Mouse (Mus musculus) adrenal gland, adult 18-20 months (tissue): ENCODE results near the gene Zfp937. TPM values are rescaled to one million over a fixed set of nuclear protein-coding genes. Genes with fewer than 3 reads are reported as not detected.
"Not testable (repeated sequence)": the region's sequence is repeated elsewhere in the genome, so short reads cannot be mapped to it uniquely, and the experiment has no call there.

Experiments used
- DNase-seq, 2 experiments: peaks; one replicate each; pipeline ENCODE4 v3.0.0; 2021 to 2022; ENCODE audit warnings: low spot score in 2 of 2
- long read RNA-seq, 2 experiments: library from polyadenylated mRNA; stranded (forward); transcript quantifications; one replicate each; pipeline ENCODE4 v2.0.0; 2021
- total RNA-seq, 2 experiments: library from RNA; stranded (reverse); gene quantifications; 1 replicate in 1 of 2; 2 replicates in 1 of 2; pipeline ENCODE4 v1.2.3; 2021

Gene Zfp937
- 1 to 10 TPM; 4.5 to 5.5 TPM for total RNA-seq
- long read RNA-seq, experiment 1, partial matches to known transcripts, result 0 of 1 reads
- long read RNA-seq, experiment 1, other reads (novel, unspliced or antisense), result 1 of 1 reads
- long read RNA-seq, experiment 2, partial matches to known transcripts, result 1 of 6 reads
- long read RNA-seq, experiment 2, other reads (novel, unspliced or antisense), result 2 of 6 reads

DNA sequence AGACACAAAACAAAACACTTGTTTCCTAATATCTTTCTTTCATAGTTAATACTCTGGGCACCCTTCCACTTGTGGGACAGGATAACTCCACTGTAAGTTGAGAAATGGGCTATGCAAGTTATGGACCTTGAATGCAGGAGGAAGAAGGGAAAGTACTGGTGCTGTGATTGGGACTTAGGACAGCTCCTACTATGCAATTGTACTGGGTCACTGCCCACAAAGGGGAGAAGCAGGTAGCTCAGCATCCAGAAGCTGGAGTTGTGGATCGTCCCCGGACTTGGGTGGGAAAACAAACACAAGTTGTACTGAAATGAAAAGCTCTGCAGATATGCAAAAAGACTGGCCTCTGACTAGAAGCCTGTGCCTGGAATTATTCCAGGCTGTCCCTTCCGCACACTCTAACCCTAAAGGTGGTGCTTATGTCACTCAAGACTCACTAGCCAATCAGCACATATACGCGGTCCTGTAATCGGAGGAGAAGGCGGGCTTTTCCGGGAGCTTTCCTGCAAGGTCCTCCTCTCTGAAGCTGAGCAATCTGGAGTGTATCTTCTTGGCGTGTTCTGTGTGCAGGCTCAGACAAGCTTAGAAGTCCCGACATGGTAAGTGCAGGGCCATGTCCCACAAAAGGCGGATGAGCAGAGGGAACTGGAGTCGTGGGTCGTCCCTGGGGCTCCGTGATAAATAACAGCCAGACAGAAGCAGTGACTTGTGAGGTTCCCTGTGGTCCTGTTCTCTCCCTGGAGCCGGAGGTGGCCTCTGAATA lies at the start of gene Zfp937:
TSS of gene Zfp937 (plus strand) at position 474 of the 763 bp plus-strand sequence.
- peak; percentile 48 to 58 for DNase-seq

DNA sequence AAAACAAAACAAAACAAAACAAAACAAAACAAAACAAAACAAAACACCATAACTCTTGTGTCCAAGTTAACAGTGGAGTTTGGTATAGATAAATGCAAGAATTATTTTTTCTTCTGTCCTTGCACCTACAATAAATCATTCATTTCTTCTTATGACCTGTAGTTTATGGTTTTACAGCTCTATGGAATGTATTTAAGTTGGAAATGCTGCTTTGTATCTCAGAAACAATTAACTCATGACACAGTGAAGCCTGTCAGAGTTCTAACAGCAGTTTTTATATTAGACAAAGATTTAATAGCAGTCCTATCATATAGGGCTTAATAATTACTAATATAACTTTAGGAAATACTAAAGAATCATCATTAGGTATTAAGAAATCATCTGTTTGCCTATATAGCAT lies 44.0 kb upstream of the Zfp937 start:
- DNase-seq, result no peak

DNA sequence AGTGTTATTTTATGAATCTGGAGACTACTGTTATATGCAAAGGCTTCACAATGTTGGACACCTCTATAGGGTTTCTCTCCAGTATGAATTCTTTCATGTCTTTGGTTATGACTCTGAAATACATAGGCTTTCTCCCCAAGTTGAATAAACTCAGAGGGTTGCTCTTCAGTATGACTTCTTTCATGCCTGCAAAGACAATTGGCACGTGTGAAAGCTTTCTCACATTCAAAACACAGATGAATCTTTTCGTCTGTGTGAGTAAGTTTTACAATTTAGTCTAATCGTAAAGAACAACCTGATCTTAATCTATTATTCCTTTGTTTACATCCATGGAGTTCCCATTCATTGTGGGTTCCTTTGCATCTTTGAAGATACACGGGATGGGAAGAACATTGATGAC lies 38.3 kb upstream of the Zfp937 start, which contains the start of gene Gm10770:
TSS of gene Gm10770 (minus strand) at position 101 of the 400 bp plus-strand sequence.
- not testable (repeated sequence) for DNase-seq

GRCm38 (mm10) chr2:150181046-150181445 lies 36.8 kb upstream of the Zfp937 start:
- not testable (repeated sequence) for DNase-seq

DNA sequence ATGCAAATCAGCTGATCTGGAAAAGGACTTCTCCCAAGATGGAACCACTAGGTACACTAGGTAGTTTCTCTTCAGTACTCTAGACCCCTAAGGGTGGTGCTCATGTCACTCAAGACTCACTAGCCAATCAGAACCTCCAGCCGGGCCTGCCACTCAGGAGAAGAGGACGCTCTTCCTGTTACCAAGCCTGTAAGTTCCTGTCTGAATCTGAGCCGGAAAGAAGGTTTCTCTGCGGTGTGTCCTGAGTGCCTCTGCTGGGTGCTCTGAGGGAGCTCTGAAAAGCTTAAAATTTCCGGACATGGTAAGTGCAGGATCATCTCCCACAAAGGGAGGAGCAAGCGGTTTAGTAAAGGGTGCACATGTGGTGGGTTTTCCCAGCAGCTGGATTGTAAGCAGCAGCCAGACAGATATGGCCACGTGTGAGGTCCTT lies 36.3 kb upstream of the Zfp937 start, which contains the start of gene Gm14139:
TSS of gene Gm14139 (plus strand) at position 186 of the 430 bp plus-strand sequence.
- not testable (repeated sequence) for DNase-seq

GRCm38 (mm10) chr2:150218363-150218725 lies 471 bp downstream of the Zfp937 start:
- not testable (repeated sequence) for DNase-seq

DNA sequence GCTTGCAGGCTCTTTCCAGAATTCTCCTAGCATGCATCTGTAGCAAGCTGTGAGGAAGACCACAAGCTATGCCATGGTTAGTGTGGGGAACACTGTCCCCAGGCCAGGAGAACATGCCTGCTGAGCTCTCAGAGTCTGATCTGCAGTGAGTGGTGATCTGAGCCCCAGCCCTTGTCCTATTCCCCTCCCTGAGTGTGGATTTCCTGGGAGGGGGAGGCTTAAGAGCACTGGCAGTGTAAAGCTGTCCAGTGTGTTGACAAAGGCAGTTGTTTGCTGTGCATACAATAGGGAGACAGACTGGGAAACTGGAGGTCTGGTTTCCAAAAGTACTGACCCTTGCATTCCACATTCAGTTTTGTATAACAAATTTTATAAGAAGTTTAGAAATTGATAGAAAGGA lies 5.4 kb downstream of the Zfp937 start:
- not testable (repeated sequence) for DNase-seq

GRCm38 (mm10) chr2:150243211-150243610 lies 25.3 kb downstream of the Zfp937 start:
- DNase-seq, result no peak

GRCm38 (mm10) chr2:150255491-150255890 lies 37.6 kb downstream of the Zfp937 start, which contains the start of gene Gm21994:
Gene Gm21994 (minus strand): TSS chr2:150255591.
- not testable (repeated sequence) for DNase-seq

GRCm38 (mm10) chr2:150256861-150257260 lies 39.0 kb downstream of the Zfp937 start:
- DNase-seq, result not testable (repeated sequence)

DNA sequence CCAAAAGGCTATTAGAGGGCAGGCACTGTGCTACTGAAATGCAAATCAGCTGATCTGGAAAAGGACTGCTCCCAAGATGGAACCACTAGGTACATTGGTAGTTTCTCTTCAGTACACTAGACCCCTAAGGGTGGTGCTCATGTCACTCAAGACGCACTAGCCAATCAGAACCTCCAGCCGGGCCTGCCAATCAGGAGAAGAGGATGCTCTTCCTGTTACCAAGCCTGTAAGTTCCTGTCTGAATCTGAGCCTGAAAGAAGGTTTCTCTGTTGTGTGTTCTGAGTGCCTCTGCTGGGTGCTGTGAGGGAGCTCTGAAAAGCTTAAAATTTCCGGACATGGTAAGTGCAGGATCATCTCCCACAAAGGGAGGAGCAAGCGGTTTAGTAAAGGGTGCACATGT lies 39.4 kb downstream of the Zfp937 start, which contains the start of gene Gm14124:
TSS of gene Gm14124 (plus strand) at position 227 of the 400 bp plus-strand sequence.
- DNase-seq, result not testable (repeated sequence)

Other genes with a start within 250 kb of the Zfp937 start
- gene Zfp120, start 81.4 kb upstream of the Zfp937 start, total RNA-seq, result 1 to 10 TPM; 5.3 to 7.2 TPM
- gene Gm10770, start 38.4 kb upstream of the Zfp937 start, total RNA-seq, result not detected
- under 1 TPM; 0.22 to 0.76 TPM for gene Gm14139, start 36.3 kb upstream of the Zfp937 start, total RNA-seq
- 1 to 10 TPM; 5.4 to 6.8 TPM for gene Gm21994, start 37.5 kb downstream of the Zfp937 start, total RNA-seq
- gene Gm14124, start 39.4 kb downstream of the Zfp937 start, total RNA-seq, result under 1 TPM; 0.17 to 0.19 TPM
- 1 to 10 TPM; 1.4 to 3.1 TPM for gene Gm10130, start 105.6 kb downstream of the Zfp937 start, total RNA-seq
- gene 3300002I08Rik, start 144.7 kb downstream of the Zfp937 start, total RNA-seq, result 1 to 10 TPM; 3.5 to 6.0 TPM
- 1 to 10 TPM; 4.0 to 4.8 TPM for gene Zfp442, start 233.4 kb downstream of the Zfp937 start, total RNA-seq